Mouse (Mus musculus) neural tube, embryonic 15.5 days (tissue): ENCODE data around the gene Ccnk. TPM values are rescaled to one million over a fixed set of nuclear protein-coding genes. Genes with fewer than 3 reads are reported as not detected.

Experiments
- ATAC-seq: fragments of 200-750 bp; cut with Nextera tagmentation; 2 replicates; pipeline ENCODE4 v1.8.0; 2017; ENCODE audit warnings: mild to moderate bottlenecking, moderate TSS enrichment, moderate library complexity; ENCODE audit not compliant: low FRiP score
- H3K27ac ChIP-seq: fragments of 300-500 bp; sonication (generic); replicated peaks from 2 replicates; pipeline ENCODE4 v1.5.1; 2015; ENCODE audit warnings: mild to moderate bottlenecking, inconsistent platforms
- H3K27me3 ChIP-seq: fragments of 300-500 bp; sonication (generic); replicated peaks from 2 replicates; pipeline ENCODE4 v1.6.1; 2015; ENCODE audit warnings: inconsistent platforms
- H3K36me3 ChIP-seq: fragments of 300-500 bp; sonication (generic); 2 replicates; pipeline ENCODE4 v1.6.1; 2015; ENCODE audit warnings: inconsistent platforms
- H3K4me1 ChIP-seq: fragments of 300-500 bp; sonication (generic); 2 replicates; pipeline ENCODE4 v1.6.1; 2015; ENCODE audit warnings: inconsistent platforms
- H3K4me2 ChIP-seq: fragments of 300-500 bp; sonication (generic); 2 replicates; pipeline ENCODE4 v1.6.1; 2015; ENCODE audit warnings: inconsistent platforms, mild to moderate bottlenecking, moderate library complexity
- H3K4me3 ChIP-seq: fragments of 300-500 bp; sonication (generic); replicated peaks from 2 replicates; pipeline ENCODE4 v1.5.1; 2015; ENCODE audit warnings: mild to moderate bottlenecking, inconsistent platforms
- H3K9ac ChIP-seq: fragments of 300-500 bp; sonication (generic); replicated peaks from 2 replicates; pipeline ENCODE4 v1.6.1; 2015; ENCODE audit warnings: mild to moderate bottlenecking, inconsistent platforms
- H3K9me3 ChIP-seq: fragments of 300-500 bp; sonication (generic); replicated peaks from 2 replicates; pipeline ENCODE4 v1.6.1; 2016; ENCODE audit warnings: inconsistent platforms
- WGBS: fragments of 180-500 bp; shearing (Covaris S2); methylation state at CpG from one replicate; pipeline ENCODE4 v1.1.7; 2015; ENCODE audit warnings: mixed read lengths; 5-methylcytosine and 5-hydroxymethylcytosine counted together
- polyA plus RNA-seq: library from polyadenylated mRNA; unstranded; fragments of >200 nt; fragmentation: Nextera tagmentation; extraction: Ambion mirVana; gene quantifications from 2 replicates; pipeline ENCODE4 v1.2.1, GENCODE M21; 2015

The Ccnk gene
- polyA plus RNA-seq, 1 experiment from 2014 or later, result 2.4 TPM

DNA sequence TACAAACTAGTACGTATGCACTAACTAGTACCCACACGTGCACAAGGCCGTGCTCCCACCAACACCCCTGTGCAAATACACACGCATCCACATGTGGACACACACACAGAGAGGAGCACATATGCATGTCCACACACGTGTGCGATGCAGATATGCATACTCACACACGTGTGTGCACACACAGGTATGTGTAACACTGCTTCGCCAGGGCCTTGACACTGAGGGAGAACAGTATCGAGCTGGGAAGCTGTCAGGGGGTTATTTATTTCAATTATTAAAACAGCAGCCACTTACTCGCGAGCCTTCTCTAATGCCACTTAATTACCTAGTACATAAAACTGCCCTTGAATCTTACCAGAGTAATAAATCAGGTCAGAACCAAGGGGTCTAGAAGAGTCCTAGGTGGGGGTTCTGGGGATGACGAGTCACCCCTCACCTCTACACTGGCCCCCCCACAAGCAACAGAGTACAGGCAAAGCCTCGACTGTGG lies 61.1 kb downstream of the Ccnk start:
- peak overlapping the region; percentile 40 for H3K4me2 ChIP-seq
- peak overlapping the region; percentile 85 for H3K27ac ChIP-seq
- ATAC-seq, result peak; percentile 9; the same call in 1 of the 2 replicates
- WGBS, result 39% methylated on average over 13 of the region's 13 CpGs
- peak overlapping the region; percentile 28; the same call in 1 of the 2 replicates for H3K9ac ChIP-seq
- H3K27me3 ChIP-seq, result no peaks in the 10 kb centered on the region
- no peak overlapping the region for H3K4me3 ChIP-seq
- no peaks in the 10 kb centered on the region for H3K9me3 ChIP-seq
- H3K4me1 ChIP-seq, result peaks cover 95% of the 10 kb centered on the region
- H3K36me3 ChIP-seq, result no peaks in the 10 kb centered on the region

- Histone ChIP-seq H3K9ac (peak overlapping the region; percentile 28; the same call in 1 of the 2 replicates), H3K27me3 (no peaks in the 10 kb centered on the region)
Measured at GRCm38 (mm10) chr12:108240953-108241588, 61.7 kb downstream of the Ccnk start.

DNA sequence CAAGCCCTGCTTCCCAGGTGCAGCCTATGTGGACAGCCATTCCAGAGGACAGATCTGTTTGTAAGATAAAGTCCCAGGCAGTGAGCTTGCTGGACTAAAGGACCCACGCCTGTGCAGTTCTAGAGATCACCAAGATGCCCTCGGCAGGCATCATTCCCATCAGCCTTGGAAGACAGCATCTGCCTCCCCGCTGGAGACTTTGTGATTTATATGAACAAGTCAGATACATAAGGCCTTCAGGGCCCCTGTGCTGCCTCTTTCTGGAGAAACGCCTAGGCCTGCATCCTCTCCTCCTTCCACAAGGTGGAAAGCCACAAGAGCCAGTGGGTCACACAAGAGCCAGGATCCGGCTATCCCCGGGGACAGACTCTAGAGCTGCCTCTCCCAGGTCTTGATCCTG lies 62.2 kb downstream of the Ccnk start:
- Histone ChIP-seq H3K27ac (peak overlapping the region; percentile 85), H3K9ac (no peak overlapping the region), H3K27me3 (no peaks in the 10 kb centered on the region), H3K9me3 (no peaks in the 10 kb centered on the region), H3K36me3 (no peaks in the 10 kb centered on the region), H3K4me3 (no peak overlapping the region), H3K4me1 (peaks cover 95% of the 10 kb centered on the region), H3K4me2 (peak overlapping the region; percentile 40; the same call in 1 of the 2 replicates)
- ATAC-seq, result no peak
- WGBS, result 15% methylated on average over 6 of the region's 6 CpGs

More at GRCm38 (mm10) chr12:108240953-108241588, 61.7 kb downstream of the Ccnk start:
- H3K4me3 ChIP-seq, result no peak overlapping the region
- peaks cover 97% of the 10 kb centered on the region for H3K4me1 ChIP-seq
- H3K4me2 ChIP-seq, result peak overlapping the region; percentile 40
- peak; percentile 60 for ATAC-seq
- H3K36me3 ChIP-seq, result no peaks in the 10 kb centered on the region
- H3K9me3 ChIP-seq, result no peaks in the 10 kb centered on the region
- H3K27ac ChIP-seq, result peak overlapping the region; percentile 85
- WGBS, result 10% methylated on average over 21 of the region's 21 CpGs

DNA sequence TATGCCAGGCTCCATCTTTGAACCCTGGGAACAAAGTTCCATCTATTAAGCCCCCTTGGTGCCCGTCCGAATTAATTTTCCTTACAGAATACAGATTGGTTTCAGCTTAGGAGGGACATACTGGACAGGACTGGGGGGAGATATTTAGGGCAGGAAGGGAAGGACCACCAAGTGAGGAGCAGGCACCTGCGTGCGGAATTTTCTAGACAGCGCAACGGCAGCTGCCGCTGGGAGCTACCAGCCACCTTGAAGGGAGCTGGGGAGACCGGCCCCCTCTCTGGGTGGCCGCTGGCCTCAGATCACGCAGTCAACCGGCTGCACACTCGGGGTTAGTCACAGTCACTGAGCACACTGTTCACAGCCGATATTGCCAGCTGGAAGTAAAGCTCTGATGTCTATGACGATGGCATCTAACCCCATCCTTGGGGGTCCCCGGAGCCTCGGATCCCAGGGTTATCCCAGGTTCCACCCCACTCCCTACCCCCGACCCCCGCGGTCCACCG lies 62.9 kb downstream of the Ccnk start:
- no peak for ATAC-seq
- H3K27me3 ChIP-seq, result no peaks in the 10 kb centered on the region
- no peaks in the 10 kb centered on the region for H3K9me3 ChIP-seq
- H3K36me3 ChIP-seq, result no peaks in the 10 kb centered on the region
- H3K4me3 ChIP-seq, result no peak overlapping the region
- H3K4me1 ChIP-seq, result peaks cover 92% of the 10 kb centered on the region
- peak overlapping the region; percentile 85; the same call in 1 of the 2 replicates for H3K27ac ChIP-seq
- no peak overlapping the region for H3K4me2 ChIP-seq
- H3K9ac ChIP-seq, result no peak overlapping the region
- 31% methylated on average over 20 of the region's 20 CpGs for WGBS

DNA sequence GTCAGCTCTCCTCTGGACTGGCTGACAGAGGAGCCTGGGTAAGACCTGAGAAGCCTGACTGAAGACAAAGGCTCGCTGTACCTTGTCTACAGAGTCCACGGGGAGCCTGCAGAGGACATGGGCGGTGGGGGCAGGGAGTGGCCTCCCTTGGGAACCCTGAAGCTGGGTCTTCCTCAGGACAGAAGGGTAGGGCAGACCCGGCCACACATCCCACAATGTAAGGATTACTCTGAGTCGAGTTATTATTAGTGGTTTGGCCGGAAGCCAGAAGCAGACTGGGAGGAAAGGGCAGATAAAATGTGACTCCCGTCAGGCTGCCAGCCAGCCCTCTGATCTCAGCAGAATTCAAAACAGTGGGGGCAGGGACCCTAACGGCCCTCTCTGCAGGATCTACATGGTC lies 65.4 kb downstream of the Ccnk start:
- no peak for ATAC-seq
- Histone ChIP-seq H3K4me2 (peak overlapping the region; percentile 15; the same call in 1 of the 2 replicates), H3K9ac (no peak overlapping the region), H3K4me1 (peaks cover 89% of the 10 kb centered on the region), H3K9me3 (no peaks in the 10 kb centered on the region), H3K27me3 (no peaks in the 10 kb centered on the region), H3K4me3 (no peak overlapping the region), H3K36me3 (no peaks in the 10 kb centered on the region), H3K27ac (peak overlapping the region; percentile 60)
- 2% methylated on average over 8 of the region's 8 CpGs for WGBS

GRCm38 (mm10) chr12:108245579-108245978 lies 66.2 kb downstream of the Ccnk start:
- Histone ChIP-seq H3K4me2 (no peak overlapping the region), H3K36me3 (no peaks in the 10 kb centered on the region), H3K4me3 (no peak overlapping the region), H3K4me1 (peaks cover 88% of the 10 kb centered on the region), H3K9ac (no peak overlapping the region), H3K27me3 (no peaks in the 10 kb centered on the region), H3K27ac (peak overlapping the region; percentile 41; the same call in 1 of the 2 replicates), H3K9me3 (no peaks in the 10 kb centered on the region)
- no peak for ATAC-seq
- 38% methylated on average over 9 of the region's 9 CpGs for WGBS

DNA sequence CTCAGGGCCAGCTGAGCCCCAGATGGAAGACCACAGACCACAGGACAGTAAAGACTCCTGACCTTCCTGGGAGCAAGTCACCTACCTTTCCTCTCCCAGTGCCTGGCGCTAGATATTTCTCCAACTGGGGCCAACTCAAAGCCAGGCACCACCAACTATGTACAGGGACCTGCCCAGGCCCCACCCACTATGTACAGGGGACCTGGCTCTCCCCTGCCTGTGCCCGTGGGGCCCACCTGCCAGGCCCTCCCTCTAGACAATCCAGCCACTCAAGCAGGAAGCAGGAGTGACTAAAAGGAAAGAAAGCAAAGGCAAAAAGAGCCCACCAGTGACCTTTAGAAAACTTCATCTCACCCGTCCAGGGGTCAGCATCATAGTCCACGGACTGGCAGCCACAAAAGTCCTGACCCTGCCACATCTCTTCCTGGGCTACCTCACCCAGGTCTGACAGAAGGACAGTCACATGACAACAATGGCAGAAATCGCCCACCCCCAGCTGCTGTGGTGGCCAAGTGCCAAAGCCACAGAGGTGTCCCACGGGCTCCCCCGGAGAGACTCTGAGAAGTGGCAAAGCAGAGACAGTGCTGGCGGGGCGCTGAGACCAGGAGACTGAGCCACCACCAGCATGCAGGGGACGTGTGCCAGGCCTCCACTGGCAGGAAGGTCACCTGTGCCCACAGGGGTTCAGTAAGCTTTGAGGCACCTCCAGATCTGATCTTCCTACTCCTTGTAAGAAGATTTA lies 67.6 kb downstream of the Ccnk start:
- Histone ChIP-seq H3K27me3 (no peaks in the 10 kb centered on the region), H3K36me3 (no peaks in the 10 kb centered on the region), H3K27ac (no peak overlapping the region), H3K9ac (no peak overlapping the region), H3K4me1 (peaks cover 79% of the 10 kb centered on the region), H3K9me3 (no peaks in the 10 kb centered on the region), H3K4me2 (no peak overlapping the region), H3K4me3 (no peak overlapping the region)
- 64% methylated on average over 10 of the region's 10 CpGs for WGBS
- ATAC-seq, result no peak

- H3K4me2 ChIP-seq, result no peak overlapping the region
- no peaks in the 10 kb centered on the region for H3K27me3 ChIP-seq
- no peak overlapping the region for H3K4me3 ChIP-seq
- peaks cover 81% of the 10 kb centered on the region for H3K4me1 ChIP-seq
- 96% methylated on average over 8 of the region's 8 CpGs for WGBS
- no peak overlapping the region for H3K27ac ChIP-seq
- no peak overlapping the region for H3K9ac ChIP-seq
- no peak for ATAC-seq
- H3K36me3 ChIP-seq, result no peaks in the 10 kb centered on the region
- H3K9me3 ChIP-seq, result no peaks in the 10 kb centered on the region
Measured at GRCm38 (mm10) chr12:108249019-108249418, 69.6 kb downstream of the Ccnk start.

GRCm38 (mm10) chr12:108249522-108249921 lies 70.1 kb downstream of the Ccnk start:
- H3K9ac ChIP-seq, result no peak overlapping the region
- no peak overlapping the region for H3K4me2 ChIP-seq
- no peaks in the 10 kb centered on the region for H3K27me3 ChIP-seq
- H3K4me3 ChIP-seq, result no peak overlapping the region
- H3K9me3 ChIP-seq, result no peaks in the 10 kb centered on the region
- ATAC-seq, result no peak
- H3K36me3 ChIP-seq, result no peaks in the 10 kb centered on the region
- peaks cover 79% of the 10 kb centered on the region for H3K4me1 ChIP-seq
- 56% methylated on average over 10 of the region's 10 CpGs for WGBS
- H3K27ac ChIP-seq, result no peak overlapping the region

DNA sequence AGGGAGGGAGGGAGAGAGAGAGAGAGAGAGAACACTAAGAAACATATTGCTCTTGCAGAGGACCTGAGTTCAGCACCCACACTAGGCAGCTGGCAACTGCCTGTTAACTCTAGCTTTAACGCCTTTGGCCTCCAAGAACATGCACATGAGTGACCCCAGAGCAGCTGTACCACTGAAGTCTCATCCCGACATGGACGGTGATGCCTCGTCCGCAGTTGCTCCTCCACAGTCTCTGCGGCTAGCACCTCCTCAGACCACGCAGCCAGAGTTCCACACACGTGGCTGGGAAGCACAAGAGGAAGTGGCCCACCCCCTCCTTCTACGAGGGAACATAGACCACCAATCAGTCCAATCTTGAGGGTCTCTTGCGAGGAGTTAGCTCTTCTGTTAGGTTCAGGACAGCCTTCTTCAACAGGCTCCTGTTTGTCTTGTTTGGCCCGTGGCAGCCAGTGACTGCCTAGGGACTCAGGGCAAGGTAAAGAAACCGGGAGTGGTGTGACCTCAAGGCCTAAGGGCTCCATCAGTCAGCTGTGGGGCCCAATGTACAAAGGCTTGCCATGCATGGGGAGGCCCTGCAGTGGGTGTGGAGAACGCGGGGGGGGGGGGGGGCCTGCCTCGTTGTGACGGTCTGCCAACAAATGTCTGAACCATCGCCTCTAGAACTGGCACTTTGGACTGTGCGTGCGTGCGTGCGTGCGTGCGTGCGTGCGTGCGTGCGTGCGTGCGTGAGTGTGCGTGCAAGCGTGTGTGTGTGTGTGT lies 71.8 kb downstream of the Ccnk start:
- ATAC-seq, result no peak

DNA sequence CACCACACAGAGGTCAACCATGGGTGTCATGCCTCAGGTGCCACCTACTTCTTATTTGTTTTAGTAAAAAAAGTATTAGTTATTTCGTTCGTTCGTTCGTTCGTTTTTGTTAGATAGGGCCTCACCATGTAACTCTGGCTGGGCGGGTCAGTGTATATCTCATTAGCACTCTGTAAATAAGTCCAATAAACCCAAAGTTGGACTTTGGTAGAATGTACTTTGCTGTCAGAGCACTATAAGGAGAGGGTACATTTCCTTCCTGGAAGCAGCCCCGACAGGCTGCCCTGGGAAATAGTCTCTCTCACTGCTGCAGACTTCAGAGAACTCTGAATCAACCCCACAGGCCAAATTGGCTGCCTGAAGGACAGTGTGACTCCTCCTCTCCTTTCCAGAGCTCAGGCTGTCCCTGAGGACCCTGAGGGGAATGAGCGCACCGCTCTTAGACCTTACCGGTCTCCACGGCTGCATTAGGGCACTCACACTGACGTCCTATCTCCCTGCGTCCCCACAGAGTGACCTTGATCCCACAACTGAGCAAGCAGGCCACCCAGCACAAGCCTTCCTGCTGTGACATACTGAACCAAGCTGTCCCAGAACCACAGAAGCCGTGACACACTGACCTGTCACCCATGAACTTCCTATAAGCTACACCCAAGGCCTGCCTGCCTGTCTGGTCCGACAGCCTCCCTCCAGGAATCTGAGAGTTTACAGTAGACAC lies 72.6 kb downstream of the Ccnk start:
- Histone ChIP-seq H3K4me1 (peaks cover 79% of the 10 kb centered on the region), H3K4me3 (no peak overlapping the region), H3K9ac (no peak overlapping the region), H3K9me3 (no peaks in the 10 kb centered on the region), H3K27me3 (no peaks in the 10 kb centered on the region), H3K27ac (no peak overlapping the region), H3K4me2 (no peak overlapping the region), H3K36me3 (no peaks in the 10 kb centered on the region)
- WGBS, result 80% methylated on average over 15 of the region's 15 CpGs
- no peak for ATAC-seq

More for the DNA sequence above, 71.8 kb downstream of the Ccnk start:
- no peaks in the 10 kb centered on the region for H3K9me3 ChIP-seq
- no peak overlapping the region for H3K9ac ChIP-seq
- H3K4me2 ChIP-seq, result no peak overlapping the region
- H3K27ac ChIP-seq, result no peak overlapping the region
- H3K36me3 ChIP-seq, result no peaks in the 10 kb centered on the region
- H3K4me1 ChIP-seq, result peaks cover 73% of the 10 kb centered on the region
- H3K27me3 ChIP-seq, result no peaks in the 10 kb centered on the region
- WGBS, result 87% methylated on average over 31 of the region's 31 CpGs
- H3K4me3 ChIP-seq, result no peak overlapping the region
